8 mouse cellular contexts compared by ENCODE assay signal in the genomic region with DNA sequence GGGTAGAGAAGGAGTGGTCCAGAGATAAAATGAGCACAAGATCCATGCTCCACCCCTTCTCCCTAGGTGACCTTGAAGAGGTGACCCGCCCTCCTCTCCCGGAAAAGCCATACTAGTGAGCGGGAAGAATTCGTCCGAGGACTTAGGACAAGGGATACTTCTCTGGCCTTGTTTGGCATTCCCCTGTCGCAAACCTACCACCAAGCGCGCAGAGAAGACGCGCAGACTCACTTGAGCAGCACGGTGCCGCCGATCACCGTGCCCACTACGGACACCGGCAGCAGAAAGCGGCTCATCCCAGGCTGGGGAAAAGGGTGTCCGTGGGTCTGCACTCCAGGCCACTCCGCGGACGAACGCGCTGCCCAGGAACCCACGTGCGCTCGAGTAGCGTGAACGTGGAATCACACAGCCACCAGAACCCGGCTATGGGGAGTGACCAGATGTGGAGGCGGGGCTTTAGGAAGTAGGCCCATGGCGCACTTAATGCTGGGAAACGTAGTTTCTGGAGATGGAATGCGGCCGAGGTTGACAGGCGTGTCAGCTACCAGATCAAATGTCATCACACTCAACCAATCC. TPM values are rescaled to one million over a fixed set of nuclear protein-coding genes. Genes with fewer than 3 reads are reported as not detected.
A peak's percentile ranks its signal among the peaks of the same experiment; 100 is the strongest.
DNase-seq lines count a peak whose midpoint lies in the region; ATAC-seq lines count a peak whose summit lies in the region.

A gene (minus strand): TSS at position 434 of the 576 bp plus-strand sequence.

- H3K27ac ChIP-seq in intestine, embryonic 14.5 days (ENCODE audit: low read depth), result peak within 1 kb of the TSS; percentile 79

- H3K9me3 ChIP-seq in intestine, embryonic 14.5 days (ENCODE audit: control insufficient read depth, low read length), result no peaks in the 10 kb centered on the region

- peaks cover 37% of the 10 kb centered on the region for H3K36me3 ChIP-seq in intestine, embryonic 14.5 days (ENCODE audit: control insufficient read depth, insufficient read depth, low read length)

- peak; percentile 68 to 77 for DNase-seq in adrenal gland, adult 18-20 months (ENCODE audit: low spot score in 2 of 2)
- DNase-seq in embryo, embryonic 11 days, result peak; percentile 96
- DNase-seq in gastrocnemius, postnatal 25 days, result peak; percentile 90
- peak; percentile 89 for DNase-seq in intestine, embryonic 14.5 days (ENCODE audit: low spot score)
- peak; percentile 89 to 93 for DNase-seq in left cerebral cortex, postnatal 14 days (ENCODE audit: low spot score in 2 of 2)
- DNase-seq in mesoderm, embryonic 11.5 days (ENCODE audit: low read depth, low spot score), result peak; percentile 91
- peak; percentile 89 to 91 for DNase-seq in right cerebral cortex, postnatal 36 days (ENCODE audit: low spot score in 2 of 2)
- peak; percentile 91 for DNase-seq in yolk sac, embryonic 10.5 days (ENCODE audit: low spot score)

- WGBS in intestine, embryonic 14.5 days, result under 1% methylated on average over 35 of the region's 35 CpGs

- peak within 1 kb of the TSS; percentile 72 for H3K9ac ChIP-seq in intestine, embryonic 14.5 days (ENCODE audit: low read length)

- intact Hi-C loops in left cerebral cortex, postnatal 14 days (cut with DNase I), result loop anchor here (10.0 kb wide), 1 partner anchor 741 kb away; a partner anchor contains a TSS

- no peaks in the 10 kb centered on the region for H3K27me3 ChIP-seq in intestine, embryonic 14.5 days (replicated peaks; ENCODE audit: control insufficient read depth, insufficient read depth, low read length)

- peak; percentile 96 for ATAC-seq in intestine, embryonic 14.5 days (replicated peaks; ENCODE audit: low FRiP score, low TSS enrichment, low read depth)

- H3K4me3 ChIP-seq in intestine, embryonic 14.5 days (ENCODE audit: low read depth, low read length), result peak within 1 kb of the TSS; percentile 81

- H3K4me2 ChIP-seq in intestine, embryonic 14.5 days (ENCODE audit: low read length), result peak within 1 kb of the TSS; percentile 65

- H3K4me1 ChIP-seq in intestine, embryonic 14.5 days (replicated peaks; ENCODE audit: control insufficient read depth, insufficient read depth, low read length), result peaks cover 15% of the 10 kb centered on the region; the same call in 1 of the 2 replicates

RNA-seq across cellular contexts. Expression of the gene that starts here (rescaled TPM):
- total RNA-seq in adrenal gland, adult 18-20 months (2021), result 10 to 100 TPM; 22.0 to 26.1 TPM
- total RNA-seq in gastrocnemius, postnatal 25 days (2021), result 10 to 100 TPM; 14.9 to 16.5 TPM
- 34.5 and 38.3 TPM in 2 replicates for polyA plus RNA-seq in intestine, embryonic 14.5 days (2014; fragmentation: Nextera tagmentation; extraction: Ambion mirVana)
- total RNA-seq in left cerebral cortex, postnatal 14 days (2021), result 10 to 100 TPM; 27.1 to 29.4 TPM

Comparison
In these comparisons a context has a peak if more than half of its experiments do, and no peak if none do; other contexts are left out.
1. Peak in every context shown above with its lines: DNase-seq, ATAC-seq, H3K4me3 ChIP-seq and H3K27ac ChIP-seq.